Mouse (Mus musculus) heart, postnatal 0 days (tissue): ENCODE results near the gene Epn2. TPM values are rescaled to one million over a fixed set of nuclear protein-coding genes. Genes with fewer than 3 reads are reported as not detected.

ENCODE experiments used
- ATAC-seq: fragments of 200-750 bp; cut with Nextera tagmentation; 2 replicates; pipeline ENCODE4 v1.8.0; 2017; ENCODE audit warnings: low read depth, moderate number of reproducible peaks, moderate library complexity; ENCODE audit not compliant: insufficient read depth
- DNase-seq: peaks from one replicate; pipeline ENCODE4 v3.0.0-alpha.2; 2016; ENCODE audit warnings: low spot score
- H3K27ac ChIP-seq: fragments of 300-500 bp; sonication (generic); 2 replicates; pipeline ENCODE4 v1.5.1; 2014; ENCODE audit warnings: low read depth, mild to moderate bottlenecking
- H3K27me3 ChIP-seq: fragments of 300-500 bp; sonication (generic); 2 replicates; pipeline ENCODE4 v1.6.1; 2014; ENCODE audit warnings: low read length, mixed read lengths; ENCODE audit not compliant: control insufficient read depth, insufficient read depth
- H3K36me3 ChIP-seq: fragments of 300-500 bp; sonication (generic); replicated peaks from 2 replicates; pipeline ENCODE4 v1.6.1; 2014; ENCODE audit warnings: low read length, mixed read lengths; ENCODE audit not compliant: control insufficient read depth, insufficient read depth
- H3K4me1 ChIP-seq: fragments of 300-500 bp; sonication (generic); 2 replicates; pipeline ENCODE4 v1.6.1; 2014; ENCODE audit warnings: antibody characterized with exemption; ENCODE audit not compliant: control insufficient read depth, insufficient read depth
- H3K4me2 ChIP-seq: fragments of 300-500 bp; sonication (generic); 2 replicates; pipeline ENCODE4 v1.6.1; 2014; ENCODE audit warnings: low read depth, mild to moderate bottlenecking, low read length, moderate library complexity
- H3K4me3 ChIP-seq: fragments of 300-500 bp; sonication (generic); 2 replicates; pipeline ENCODE4 v1.5.1; 2014; ENCODE audit warnings: low read depth, low read length
- H3K9ac ChIP-seq: fragments of 300-500 bp; sonication (generic); replicated peaks from 2 replicates; pipeline ENCODE4 v1.6.1; 2014; ENCODE audit warnings: low read depth, low read length, mixed read lengths
- H3K9me3 ChIP-seq: fragments of 300-500 bp; sonication (generic); replicated peaks from 2 replicates; pipeline ENCODE4 v1.6.1; 2016; ENCODE audit warnings: low read length; ENCODE audit not compliant: control insufficient read depth
- CTCF ChIP-seq: IDR thresholded peaks from 2 replicates; pipeline ENCODE4 v1.5.1; 2016; ENCODE audit warnings: antibody characterized with exemption, control low read depth, low read depth
- EP300 ChIP-seq: IDR thresholded peaks from 2 replicates; pipeline ENCODE4 v1.6.1; 2016; ENCODE audit warnings: antibody characterized with exemption, low read depth
- WGBS: fragments of 180-500 bp; shearing (Covaris S2); extraction: QIAGEN DNeasy Blood & Tissue Kit; methylation state at CpG from one replicate; pipeline ENCODE4 v1.1.7; 2014; 5-methylcytosine and 5-hydroxymethylcytosine counted together
- polyA plus RNA-seq: library from polyadenylated mRNA; unstranded; fragments of >200 nt; fragmentation: Nextera tagmentation; extraction: Ambion mirVana; gene quantifications from 2 replicates; pipeline ENCODE4 v1.2.1, GENCODE M21; 2015
- total RNA-seq: library from RNA; depleted of rRNA; stranded (reverse); fragments of >200 nt; gene quantifications from 2 replicates; pipeline ENCODE4 v1.2.3, GENCODE M21; 2014; ENCODE audit warnings: low replicate concordance

The Epn2 gene
- total and polyA plus RNA-seq, 2 experiments from 2014 or later = 19.3 to 21.3 TPM

DNA sequence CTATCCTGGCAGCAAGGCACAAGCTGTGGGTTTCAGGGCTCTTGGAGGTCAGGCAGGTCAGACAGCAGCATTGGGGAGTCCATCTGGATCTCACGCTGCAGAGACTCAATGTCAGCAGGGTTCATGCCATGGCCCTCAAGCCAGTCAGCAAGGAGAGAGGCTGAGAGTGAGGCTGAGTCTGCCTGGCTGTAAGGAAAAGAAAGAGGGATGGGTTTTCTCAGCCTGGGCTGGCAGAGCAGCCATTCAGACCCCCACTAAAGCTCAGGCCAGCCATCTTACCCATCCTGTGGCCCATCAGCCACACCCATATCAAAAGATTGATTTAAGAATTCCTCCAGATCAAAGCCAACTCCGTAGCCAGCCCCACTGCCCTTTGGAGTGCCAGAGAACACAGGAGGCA lies 90.4 kb downstream of the Epn2 start:
- Histone ChIP-seq H3K4me1 (peaks cover 19% of the 10 kb centered on the region), H3K27me3 (no peaks in the 10 kb centered on the region), H3K36me3 (peaks cover 41% of the 10 kb centered on the region), H3K4me3 (no peak overlapping the region), H3K9ac (no peak overlapping the region), H3K27ac (no peak overlapping the region), H3K9me3 (no peaks in the 10 kb centered on the region), H3K4me2 (no peak overlapping the region)
- WGBS = 95% methylated on average over 2 of the region's 2 CpGs
- TF ChIP-seq EP300 (no peak), CTCF (no peak)
- DNase-seq (no peak), ATAC-seq (no peak)

DNA sequence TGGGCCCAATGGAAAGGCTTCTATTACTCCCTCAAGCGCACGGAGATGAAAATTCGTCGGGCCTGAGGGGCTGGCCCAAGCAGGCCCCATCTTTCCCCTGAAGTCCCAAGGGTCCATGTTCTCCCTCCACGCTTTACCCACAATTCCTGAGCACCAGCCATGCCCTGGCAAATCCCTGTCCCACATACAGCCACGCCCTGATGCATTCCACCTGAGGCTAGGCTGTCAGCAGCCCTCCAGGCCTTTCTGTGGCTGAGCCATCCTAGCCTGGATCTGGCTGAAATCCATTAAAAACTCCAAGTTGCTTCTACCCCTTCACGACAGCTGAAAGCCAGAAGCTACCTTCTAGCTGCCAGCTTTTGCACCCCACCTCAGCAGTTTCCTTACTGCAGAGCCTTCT lies 91.6 kb downstream of the Epn2 start:
- no peak overlapping the region for H3K4me3 ChIP-seq
- H3K27me3 ChIP-seq = no peaks in the 10 kb centered on the region
- no peak overlapping the region for H3K4me2 ChIP-seq
- ATAC-seq (no peak), DNase-seq (no peak)
- H3K9me3 ChIP-seq = no peaks in the 10 kb centered on the region
- no peak for TF ChIP-seq EP300
- no peak for TF ChIP-seq CTCF
- no peak overlapping the region for H3K9ac ChIP-seq
- peaks cover 14% of the 10 kb centered on the region for H3K4me1 ChIP-seq
- 87% methylated on average over 7 of the region's 7 CpGs for WGBS
- H3K36me3 ChIP-seq = peaks cover 41% of the 10 kb centered on the region
- no peak overlapping the region for H3K27ac ChIP-seq

DNA sequence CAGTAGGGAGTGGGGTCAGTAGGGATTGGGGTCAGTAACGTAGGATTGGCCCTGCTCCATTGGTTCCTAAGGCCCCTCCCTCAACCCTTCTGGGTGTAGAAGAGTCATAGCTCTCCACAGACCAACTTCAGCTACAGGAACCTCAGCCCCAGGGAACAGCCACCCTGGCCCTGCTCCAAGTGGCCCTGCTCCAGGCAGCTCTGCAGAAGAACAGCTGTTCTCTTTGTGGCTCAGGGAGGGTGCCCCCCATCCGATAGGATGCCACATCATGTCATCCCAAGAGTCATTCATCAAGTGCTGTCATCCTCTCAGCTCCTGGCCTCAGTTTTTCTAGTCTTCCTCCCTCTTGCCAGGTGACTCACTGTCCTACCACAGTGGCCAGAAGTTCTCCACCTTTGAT lies 92.1 kb downstream of the Epn2 start:
- Histone ChIP-seq H3K27ac (no peak overlapping the region), H3K9ac (no peak overlapping the region), H3K27me3 (no peaks in the 10 kb centered on the region), H3K36me3 (peaks cover 41% of the 10 kb centered on the region), H3K4me1 (peaks cover 8% of the 10 kb centered on the region; the same call in 1 of the 2 replicates), H3K9me3 (no peaks in the 10 kb centered on the region), H3K4me2 (no peak overlapping the region), H3K4me3 (no peak overlapping the region)
- TF ChIP-seq EP300 (no peak), CTCF (no peak)
- ATAC-seq (peak; percentile 57), DNase-seq (peak; percentile 33)
- WGBS = 0% methylated on average over 2 of the region's 2 CpGs

DNA sequence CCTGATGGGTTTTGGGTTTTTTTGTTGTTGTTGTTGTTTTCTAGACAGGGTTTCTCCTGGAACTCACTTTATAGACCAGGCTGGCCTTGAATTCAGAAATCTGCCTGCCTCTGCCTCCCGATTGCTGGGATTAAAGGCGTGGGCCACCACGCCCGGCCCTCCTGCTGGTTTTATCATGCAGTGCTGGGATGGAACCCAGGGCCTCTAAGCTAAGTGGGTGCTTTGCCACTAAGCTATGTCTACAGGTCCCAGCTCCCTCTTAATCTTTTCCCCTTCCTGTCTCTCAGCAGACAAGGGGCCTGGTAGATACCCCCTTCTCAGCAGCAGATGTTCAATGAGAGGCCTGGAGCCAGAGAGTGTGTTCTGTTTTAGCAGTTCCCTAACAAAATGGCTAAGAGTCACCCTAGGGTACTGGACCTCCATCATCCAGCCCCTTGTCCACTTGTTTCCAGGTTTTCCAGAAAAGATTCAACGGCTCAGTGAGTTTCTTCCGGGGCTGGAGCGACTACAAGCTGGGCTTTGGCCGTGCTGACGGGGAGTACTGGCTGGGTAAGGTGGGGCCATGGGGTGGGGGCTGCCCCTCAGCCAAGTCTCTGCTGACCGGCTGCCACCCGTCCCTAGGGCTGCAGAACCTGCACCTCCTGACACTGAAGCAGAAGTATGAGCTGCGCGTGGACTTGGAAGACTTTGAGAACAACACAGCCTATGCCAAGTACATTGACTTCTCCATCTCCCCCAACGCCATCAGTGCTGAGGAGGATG lies 92.8 kb downstream of the Epn2 start:
- Histone ChIP-seq H3K9ac (no peak overlapping the region), H3K27me3 (no peaks in the 10 kb centered on the region), H3K9me3 (no peaks in the 10 kb centered on the region), H3K4me1 (peaks cover 8% of the 10 kb centered on the region; the same call in 1 of the 2 replicates), H3K36me3 (peaks cover 37% of the 10 kb centered on the region), H3K4me2 (0 out of 2 replicates have a peak overlapping the region, but pooled peaks have one; percentile 37), H3K4me3 (peak overlapping the region; percentile 21; the same call in 1 of the 2 replicates), H3K27ac (0 out of 2 replicates have a peak overlapping the region, but pooled peaks have one; percentile 41)
- ATAC-seq (no peak), DNase-seq (no peak)
- WGBS = 80% methylated on average over 14 of the region's 14 CpGs
- TF ChIP-seq EP300 (no peak), CTCF (no peak)

GRCm38 (mm10) chr11:61485541-61486457 lies 93.7 kb downstream of the Epn2 start:
- Histone ChIP-seq H3K27me3 (no peaks in the 10 kb centered on the region), H3K4me2 (peak overlapping the region; percentile 37), H3K27ac (peak overlapping the region; percentile 65; the same call in 1 of the 2 replicates), H3K36me3 (peaks cover 28% of the 10 kb centered on the region), H3K9ac (0 out of 2 replicates have a peak overlapping the region, but pooled peaks have one; percentile 9), H3K4me1 (peaks cover 8% of the 10 kb centered on the region; the same call in 1 of the 2 replicates), H3K9me3 (no peaks in the 10 kb centered on the region), H3K4me3 (peak overlapping the region; percentile 21)
- no peak for ATAC-seq
- 73% methylated on average over 22 of the region's 22 CpGs for WGBS
- TF ChIP-seq EP300 (no peak), CTCF (no peak)
- no peak for DNase-seq
